Mouse (Mus musculus) CD4-positive, CD25-positive, alpha-beta regulatory T cell, adult 4 months (primary cell): ENCODE results near the gene Gng12. TPM values are rescaled to one million over a fixed set of nuclear protein-coding genes. Genes with fewer than 3 reads are reported as not detected.
A peak's percentile ranks its signal among the peaks of the same experiment; 100 is the strongest.

Experiments used
- ATAC-seq: one replicate; pipeline ENCODE4 v1.8.0; 2017
- polyA plus RNA-seq, 2 experiments: library from polyadenylated mRNA; unstranded; fragments of 100-300 nt; shearing (Covaris generic); gene quantifications; one replicate each; pipeline ENCODE4 v1.2.1; 2017

Gene Gng12
- polyA plus RNA-seq, 2 experiments from 2014 or later = 15.8 to 21.0 TPM

- peak; percentile 82 for ATAC-seq
These were observed 20.8 kb downstream of the Gng12 start for GRCm38 (mm10) chr6:66917032-66917431.

GRCm38 (mm10) chr6:66920786-66921185 is 24.6 kb downstream of the Gng12 start:
- no peak for ATAC-seq

GRCm38 (mm10) chr6:66921755-66922154 is 25.6 kb downstream of the Gng12 start:
- ATAC-seq = no peak

GRCm38 (mm10) chr6:66922501-66922900 is 26.3 kb downstream of the Gng12 start:
- no peak for ATAC-seq

GRCm38 (mm10) chr6:66923851-66924250 is 27.7 kb downstream of the Gng12 start:
- ATAC-seq = no peak

- ATAC-seq = no peak
These were observed 28.2 kb downstream of the Gng12 start for GRCm38 (mm10) chr6:66924315-66924965.

GRCm38 (mm10) chr6:66926269-66926668 is 30.1 kb downstream of the Gng12 start:
- no peak for ATAC-seq

- ATAC-seq = no peak
These were observed 32.9 kb downstream of the Gng12 start for GRCm38 (mm10) chr6:66928972-66929645.

GRCm38 (mm10) chr6:66929694-66930093 is 33.5 kb downstream of the Gng12 start:
- peak; percentile 41 for ATAC-seq

- ATAC-seq = no peak
These were observed 36.1 kb downstream of the Gng12 start for GRCm38 (mm10) chr6:66932206-66932819.

DNA sequence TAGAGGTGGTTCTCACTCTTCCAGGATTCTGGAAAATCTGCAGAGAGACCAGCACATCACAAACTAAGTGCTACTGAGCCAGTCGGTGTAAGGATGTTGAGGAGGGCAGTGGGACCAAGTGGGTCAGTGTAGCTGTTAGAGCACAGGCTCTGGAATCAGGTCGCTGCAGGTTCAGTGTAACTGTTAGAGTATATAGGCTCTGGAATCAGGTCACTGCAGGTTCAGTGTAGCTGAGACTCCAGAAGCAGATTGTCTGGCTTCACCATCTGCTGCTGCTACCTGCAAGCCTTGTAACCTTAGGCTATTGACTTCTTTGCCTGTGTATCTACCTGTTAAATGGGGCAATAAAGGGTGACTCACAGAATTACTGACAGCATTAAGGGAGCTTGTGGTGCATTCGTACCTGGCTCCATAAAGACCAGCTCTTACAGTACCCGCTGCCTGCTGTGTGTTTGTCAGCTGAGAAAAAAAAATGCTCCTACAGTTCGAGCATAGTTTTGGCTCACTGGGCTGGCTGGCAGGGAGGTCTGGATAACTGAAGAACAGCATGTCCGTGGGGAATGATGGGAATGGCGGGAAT is 44.5 kb downstream of the Gng12 start:
- no peak for ATAC-seq

DNA sequence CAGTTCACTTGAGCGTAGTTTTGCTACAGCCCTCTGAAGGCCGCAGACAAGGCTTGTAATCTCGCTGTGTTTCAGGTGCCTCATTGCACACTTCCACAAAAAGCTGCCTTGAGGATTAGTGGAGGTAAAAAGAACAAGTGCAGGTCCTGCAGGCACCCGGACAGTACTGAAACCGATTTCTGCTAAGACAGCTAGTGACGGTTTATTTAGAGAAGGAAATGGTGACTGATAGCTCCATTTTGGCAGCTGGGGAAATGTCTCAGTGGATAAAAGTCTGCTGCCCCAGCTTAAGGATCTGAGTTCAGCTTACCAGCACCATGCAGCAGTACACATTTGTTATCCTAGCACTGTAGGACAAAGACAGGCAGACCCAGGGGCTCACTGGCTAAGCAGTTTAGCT is 45.6 kb downstream of the Gng12 start:
- no peak for ATAC-seq

DNA sequence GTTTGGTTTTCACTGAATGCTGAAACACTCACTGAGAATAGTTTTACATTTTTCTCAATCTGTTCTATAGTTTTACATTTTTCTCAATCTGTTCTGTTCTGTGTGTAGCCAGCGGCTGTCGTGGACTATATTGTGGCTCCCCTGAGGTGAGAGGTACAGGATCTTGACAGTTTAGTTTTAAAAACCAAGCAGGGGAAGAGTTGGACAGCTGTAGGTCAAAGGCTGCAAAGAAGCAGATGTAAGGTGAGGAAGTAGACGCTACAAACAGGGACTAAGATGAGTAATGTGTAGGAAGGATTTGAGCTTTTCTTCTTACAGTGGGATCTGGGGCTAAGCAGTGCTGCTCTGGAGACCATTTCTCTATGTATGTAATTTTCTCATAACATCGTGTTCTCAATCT is 46.6 kb downstream of the Gng12 start:
- ATAC-seq = no peak

GRCm38 (mm10) chr6:66943367-66944189 is 47.4 kb downstream of the Gng12 start:
- no peak for ATAC-seq

DNA sequence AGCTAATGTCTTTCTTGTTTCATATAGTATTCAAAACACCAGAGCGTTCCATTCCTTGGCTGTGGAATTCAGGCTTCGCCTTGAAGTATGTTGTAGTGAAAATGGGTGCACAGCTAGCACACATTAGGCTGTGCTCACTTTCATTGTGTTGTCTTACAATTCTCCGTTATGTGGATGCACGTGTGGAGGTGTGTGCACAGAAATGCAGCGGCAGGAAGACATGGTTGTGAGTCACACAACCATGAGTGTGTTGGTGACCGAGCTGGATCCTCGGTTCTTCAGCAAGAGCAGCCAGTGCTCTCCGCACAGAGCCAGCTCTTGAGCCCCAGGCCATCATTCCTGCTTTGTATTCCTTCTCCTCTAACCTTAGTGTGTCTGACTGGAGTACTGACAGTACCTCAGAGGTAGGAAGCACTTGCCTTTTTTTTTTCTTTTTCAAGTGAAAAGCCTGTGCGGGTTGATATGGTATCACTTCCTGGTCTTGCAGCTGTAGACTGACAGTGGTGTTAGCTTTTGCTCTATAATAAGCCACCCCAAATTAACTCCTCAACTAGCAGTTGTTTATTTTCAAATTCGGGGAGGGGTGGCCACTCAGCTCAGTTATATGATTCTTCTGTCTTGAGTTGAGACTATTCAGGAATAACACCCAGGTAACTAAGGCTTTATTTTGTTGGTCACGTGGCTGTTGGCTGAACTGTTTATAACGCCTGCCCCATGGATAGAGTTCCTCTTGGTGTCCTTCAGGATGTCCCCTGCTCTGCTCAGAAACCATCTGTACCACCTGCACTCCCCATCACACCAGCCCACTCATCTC is 48.2 kb downstream of the Gng12 start:
- ATAC-seq = peak; percentile 71

GRCm38 (mm10) chr6:66945004-66945356 is 48.8 kb downstream of the Gng12 start:
- ATAC-seq = peak; percentile 13

GRCm38 (mm10) chr6:66948111-66948510 is 51.9 kb downstream of the Gng12 start:
- ATAC-seq = no peak

DNA sequence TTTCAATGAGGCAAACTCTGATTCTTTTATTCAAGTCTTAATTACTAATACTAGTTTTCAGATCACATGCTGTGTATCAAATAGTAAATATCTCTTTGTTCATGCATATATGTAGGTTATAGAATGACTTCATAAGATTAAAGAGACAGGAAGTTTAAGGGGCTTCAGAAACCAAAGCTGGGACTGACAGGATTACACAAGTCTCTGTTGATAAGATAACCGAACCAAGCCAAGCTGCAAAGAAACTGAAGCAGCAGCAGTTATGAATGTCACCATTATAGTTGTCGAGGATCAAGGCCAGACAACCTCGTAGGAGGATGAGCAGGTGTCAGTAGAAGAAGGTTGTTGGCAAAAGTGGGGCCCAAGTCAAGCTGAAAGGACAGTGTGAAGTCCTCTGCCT is 52.7 kb downstream of the Gng12 start:
- no peak for ATAC-seq

- ATAC-seq = no peak
These were observed 55.7 kb downstream of the Gng12 start for GRCm38 (mm10) chr6:66951726-66952418.

DNA sequence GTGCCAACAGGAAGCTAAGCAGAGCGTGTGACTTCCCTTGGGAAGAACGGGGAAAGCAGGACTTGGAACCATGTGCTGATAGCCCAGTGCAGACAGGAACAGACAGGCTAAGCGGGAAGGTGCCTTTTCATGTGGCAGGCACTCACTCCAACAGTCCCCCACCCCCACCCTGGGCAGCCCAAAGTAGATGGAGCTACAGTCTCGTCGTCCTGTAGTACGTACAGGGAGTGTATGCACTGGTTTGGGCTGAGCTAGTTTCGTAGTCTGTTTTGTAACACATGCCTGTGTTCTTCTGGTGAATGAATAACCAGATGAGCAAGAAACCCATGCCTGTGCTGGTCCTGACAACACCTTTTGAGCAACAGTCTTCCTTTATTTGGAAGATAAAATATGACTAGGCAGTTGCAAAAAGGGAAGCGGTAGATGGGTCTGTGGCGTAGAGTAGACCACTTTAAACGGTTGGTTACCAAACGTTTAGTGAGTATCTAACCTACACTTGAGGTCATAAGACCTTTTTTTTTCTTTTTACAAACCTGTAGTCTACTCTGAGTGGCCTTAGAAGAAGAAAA is 57.8 kb downstream of the Gng12 start:
- no peak for ATAC-seq

GRCm38 (mm10) chr6:66955089-66955657 is 59.0 kb downstream of the Gng12 start:
- ATAC-seq = peak; percentile 71
